Mouse (Mus musculus) hindbrain, embryonic 15.5 days (tissue): ENCODE data around the gene Cntn2. TPM values are rescaled to one million over a fixed set of nuclear protein-coding genes. Genes with fewer than 3 reads are reported as not detected.

ENCODE experiments used
- ATAC-seq: fragments of 200-750 bp; cut with Nextera tagmentation; 2 replicates; pipeline ENCODE4 v1.8.0; 2017; ENCODE audit warnings: low read depth, moderate number of reproducible peaks, moderate TSS enrichment; ENCODE audit not compliant: low FRiP score
- H3K27ac ChIP-seq: fragments of 300-500 bp; sonication (generic); replicated peaks from 2 replicates; pipeline ENCODE4 v1.5.1; 2015; ENCODE audit warnings: mild to moderate bottlenecking, inconsistent platforms
- H3K27me3 ChIP-seq: fragments of 300-500 bp; sonication (generic); 2 replicates; pipeline ENCODE4 v1.6.1; 2015; ENCODE audit warnings: control low read depth, inconsistent platforms
- H3K36me3 ChIP-seq: fragments of 300-500 bp; sonication (generic); 2 replicates; pipeline ENCODE4 v1.6.1; 2015; ENCODE audit warnings: control low read depth, inconsistent platforms
- H3K4me1 ChIP-seq: fragments of 300-500 bp; sonication (generic); replicated peaks from 2 replicates; pipeline ENCODE4 v1.6.1; 2015; ENCODE audit warnings: control low read depth, inconsistent platforms
- H3K4me2 ChIP-seq: fragments of 300-500 bp; sonication (generic); 2 replicates; pipeline ENCODE4 v1.6.1; 2015; ENCODE audit warnings: moderate library complexity, mild to moderate bottlenecking, inconsistent platforms
- H3K4me3 ChIP-seq: fragments of 300-500 bp; sonication (generic); 2 replicates; pipeline ENCODE4 v1.5.1; 2015; ENCODE audit warnings: mild to moderate bottlenecking, inconsistent platforms
- H3K9ac ChIP-seq: fragments of 300-500 bp; sonication (generic); 2 replicates; pipeline ENCODE4 v1.6.1; 2015; ENCODE audit warnings: inconsistent platforms
- H3K9me3 ChIP-seq: fragments of 300-500 bp; sonication (generic); 2 replicates; pipeline ENCODE4 v1.6.1; 2016; ENCODE audit warnings: control low read depth, inconsistent platforms
- WGBS: fragments of 180-500 bp; shearing (Covaris S2); methylation state at CpG from one replicate; pipeline ENCODE4 v1.1.7; 2015; 5-methylcytosine and 5-hydroxymethylcytosine counted together
- polyA plus RNA-seq: library from polyadenylated mRNA; unstranded; fragments of >200 nt; fragmentation: Nextera tagmentation; extraction: Ambion mirVana; gene quantifications from 2 replicates; pipeline ENCODE4 v1.2.1, GENCODE M21; 2015

Gene Cntn2
- polyA plus RNA-seq = 28.2 and 47.0 TPM in 2 replicates

DNA sequence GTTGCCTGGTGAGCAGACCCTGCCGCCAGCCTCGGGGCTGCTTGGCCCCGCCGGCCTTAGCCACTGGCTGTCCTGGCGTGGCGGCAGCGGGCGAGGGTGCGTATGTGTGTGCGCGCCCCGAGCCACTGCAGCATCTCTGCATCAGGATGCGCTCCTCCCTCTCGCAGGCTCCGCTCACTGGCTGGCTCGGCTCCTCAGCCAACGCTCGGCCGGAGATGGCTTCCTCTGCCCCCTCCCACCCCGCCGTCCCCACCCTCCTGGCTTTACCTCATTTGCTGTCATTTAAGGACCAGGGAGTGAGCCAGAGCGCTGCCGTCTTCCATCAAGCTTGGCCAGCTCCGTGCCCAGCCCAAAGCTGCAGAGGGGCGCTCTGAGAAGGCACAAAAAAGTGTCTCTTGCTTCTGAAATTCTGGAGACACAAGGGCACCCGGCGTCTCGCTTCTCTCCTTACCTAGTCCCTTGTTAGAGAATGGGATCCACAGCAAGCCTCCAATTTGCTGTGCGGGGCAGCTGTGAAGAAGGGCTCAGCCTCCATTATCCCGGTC is at the start of gene Cntn2:
Gene Cntn2 (minus strand): TSS at position 495 of the 545 bp plus-strand sequence.
- Histone ChIP-seq H3K9ac (peak within 1 kb of the TSS; percentile 61), H3K4me2 (peak within 1 kb of the TSS; percentile 77), H3K27ac (peak within 1 kb of the TSS; percentile 86), H3K27me3 (no peaks in the 10 kb centered on the region), H3K4me1 (peaks cover 41% of the 10 kb centered on the region), H3K9me3 (no peaks in the 10 kb centered on the region), H3K4me3 (peak within 1 kb of the TSS; percentile 51), H3K36me3 (no peaks in the 10 kb centered on the region)
- WGBS = under 1% methylated on average over 30 of the region's 30 CpGs
- peak; percentile 91 for ATAC-seq

DNA sequence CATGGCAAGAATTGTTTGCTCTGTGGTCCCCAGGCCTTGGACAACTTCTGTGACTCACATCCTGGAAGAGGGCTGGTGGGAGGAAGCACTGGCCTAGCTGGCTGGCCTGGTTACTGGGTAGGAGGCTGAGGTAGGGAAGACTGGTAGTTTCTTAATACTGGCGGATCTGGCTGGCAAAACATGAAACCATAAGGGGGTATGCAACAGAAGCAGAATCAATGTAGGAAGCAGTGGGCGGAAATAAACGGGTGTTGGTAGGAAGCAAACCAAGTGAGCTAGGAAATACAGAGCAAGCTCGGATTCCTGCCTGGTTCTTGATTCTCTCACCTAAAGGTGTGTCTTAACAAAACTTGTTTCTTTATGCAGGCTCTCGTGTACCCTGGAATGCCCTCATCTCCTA is 49.1 kb upstream of the Cntn2 start:
- H3K4me2 ChIP-seq = no peak overlapping the region
- WGBS = 87% methylated on average over 5 of the region's 5 CpGs
- peaks cover 10% of the 10 kb centered on the region for H3K36me3 ChIP-seq
- ATAC-seq = no peak
- no peak overlapping the region for H3K4me3 ChIP-seq
- no peak overlapping the region for H3K9ac ChIP-seq
- no peaks in the 10 kb centered on the region for H3K9me3 ChIP-seq
- no peak overlapping the region for H3K27ac ChIP-seq
- no peaks in the 10 kb centered on the region for H3K27me3 ChIP-seq
- peaks cover 5% of the 10 kb centered on the region for H3K4me1 ChIP-seq

DNA sequence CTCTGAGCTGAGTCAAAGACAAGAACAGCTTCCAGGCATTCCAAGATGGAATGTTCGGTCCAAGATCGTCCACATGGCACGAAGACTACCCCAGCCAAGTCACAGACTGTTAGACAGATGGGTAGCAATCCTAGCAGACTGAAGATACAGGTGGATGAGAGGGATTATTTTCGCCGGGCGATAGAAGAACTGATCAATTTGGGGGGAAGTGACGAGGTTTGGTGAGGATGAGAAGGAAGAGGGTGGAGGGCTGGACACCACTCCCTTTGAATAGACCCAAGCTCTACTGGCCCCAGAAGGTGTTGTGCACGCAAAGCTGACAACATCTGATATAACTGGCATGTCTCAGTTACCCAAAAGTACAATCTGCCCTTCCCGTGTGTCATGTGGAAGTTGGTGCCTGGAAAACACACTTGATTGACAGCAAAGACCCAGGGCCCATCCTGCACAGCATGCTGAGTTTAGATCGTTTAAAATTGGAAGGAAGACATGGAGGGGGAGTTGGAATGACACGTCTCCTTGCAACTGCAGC is 48.4 kb upstream of the Cntn2 start:
- Histone ChIP-seq H3K27me3 (no peaks in the 10 kb centered on the region), H3K9ac (no peak overlapping the region), H3K4me2 (no peak overlapping the region), H3K4me1 (peaks cover 9% of the 10 kb centered on the region), H3K9me3 (no peaks in the 10 kb centered on the region), H3K27ac (no peak overlapping the region), H3K36me3 (peaks cover 5% of the 10 kb centered on the region; the same call in 1 of the 2 replicates), H3K4me3 (no peak overlapping the region)
- 82% methylated on average over 11 of the region's 11 CpGs for WGBS
- no peak for ATAC-seq

DNA sequence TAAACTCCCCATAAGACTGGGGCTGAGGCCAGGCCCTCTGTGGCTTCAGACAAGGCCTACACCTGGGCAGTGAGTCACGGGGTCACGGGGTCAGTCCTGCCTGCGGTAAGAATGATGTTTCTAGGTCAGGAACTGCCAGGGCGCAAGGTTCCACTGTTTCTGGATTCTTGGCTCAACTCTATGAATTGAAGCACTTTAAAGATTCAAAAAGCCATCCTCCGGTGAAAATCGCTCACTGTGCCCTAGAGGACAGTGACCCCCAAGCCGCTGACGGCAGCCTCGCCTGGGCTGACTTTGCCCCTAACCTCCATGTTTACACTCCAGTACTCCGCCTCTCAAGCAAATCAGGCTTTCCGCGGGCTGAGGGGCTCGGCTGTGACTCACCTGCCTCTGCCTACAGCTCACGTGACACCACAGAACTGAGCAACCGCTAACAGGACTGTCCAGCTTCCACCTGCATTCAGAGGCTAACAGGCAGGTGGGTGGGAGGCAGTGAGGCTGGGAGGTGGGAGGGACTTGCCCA is 43.7 kb upstream of the Cntn2 start:
- WGBS = 57% methylated on average over 15 of the region's 15 CpGs
- H3K27me3 ChIP-seq = no peaks in the 10 kb centered on the region
- no peaks in the 10 kb centered on the region for H3K9me3 ChIP-seq
- ATAC-seq = no peak
- H3K36me3 ChIP-seq = 0 out of 2 replicates have a peak, but pooled peaks cover 5% of the 10 kb centered on the region
- H3K27ac ChIP-seq = no peak overlapping the region
- H3K4me2 ChIP-seq = no peak overlapping the region
- H3K4me1 ChIP-seq = peaks cover 30% of the 10 kb centered on the region
- no peak overlapping the region for H3K4me3 ChIP-seq
- H3K9ac ChIP-seq = no peak overlapping the region

DNA sequence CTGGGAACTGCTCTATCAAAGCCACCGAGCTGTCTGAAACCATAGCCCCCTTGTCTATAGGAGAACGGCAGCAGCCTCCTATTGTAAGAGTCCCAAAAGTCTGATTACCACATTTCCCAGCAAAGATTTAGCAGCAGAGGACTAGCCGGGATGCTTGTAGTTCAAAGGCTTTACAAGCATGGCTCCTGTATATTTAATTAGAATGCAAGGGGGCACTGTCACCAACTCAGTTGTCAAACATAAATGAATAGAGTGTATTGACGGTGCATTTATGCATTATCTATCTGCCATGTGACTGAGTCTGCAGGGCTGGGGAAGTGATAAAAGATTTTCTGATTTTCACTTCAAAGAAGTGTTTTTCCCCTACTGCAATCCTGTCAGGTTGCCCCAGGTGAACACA is 42.3 kb upstream of the Cntn2 start:
- 17% methylated on average over 4 of the region's 4 CpGs for WGBS
- Histone ChIP-seq H3K27me3 (no peaks in the 10 kb centered on the region), H3K4me2 (no peak overlapping the region), H3K36me3 (0 out of 2 replicates have a peak, but pooled peaks cover 6% of the 10 kb centered on the region), H3K4me3 (no peak overlapping the region), H3K9me3 (no peaks in the 10 kb centered on the region), H3K27ac (no peak overlapping the region), H3K9ac (no peak overlapping the region), H3K4me1 (peaks cover 37% of the 10 kb centered on the region)
- no peak for ATAC-seq

DNA sequence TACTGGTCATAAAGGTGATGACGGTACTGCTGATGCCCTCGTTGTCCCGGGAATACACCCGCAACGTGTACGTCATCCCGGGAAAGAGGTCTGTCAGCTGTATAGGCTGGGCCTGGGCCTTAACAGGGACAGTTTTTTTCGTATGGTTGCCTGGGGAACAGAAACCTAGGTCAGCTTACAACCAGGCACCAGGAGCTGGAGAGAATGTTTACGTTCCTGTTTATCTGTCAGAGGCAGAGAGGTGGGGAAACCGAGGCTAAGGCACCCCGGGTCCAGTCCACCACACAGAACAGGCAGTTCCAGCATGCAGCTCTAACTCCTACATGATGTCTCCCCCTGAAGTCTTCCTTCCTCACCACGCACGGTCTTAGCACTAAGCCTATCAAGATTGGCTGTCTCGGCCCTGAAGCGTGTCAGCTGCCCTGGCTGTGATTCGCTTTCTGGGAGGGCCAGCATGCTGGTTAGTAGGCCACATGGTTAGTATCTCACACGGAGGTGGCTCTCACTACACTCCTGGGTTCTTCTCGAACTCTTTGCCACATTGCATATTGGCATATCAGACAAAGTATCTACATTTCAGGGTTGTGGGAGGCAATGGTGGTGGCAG is 40.0 kb upstream of the Cntn2 start:
- no peaks in the 10 kb centered on the region for H3K27me3 ChIP-seq
- H3K4me2 ChIP-seq = no peak overlapping the region
- no peak for ATAC-seq
- H3K4me1 ChIP-seq = peaks cover 37% of the 10 kb centered on the region
- H3K9ac ChIP-seq = no peak overlapping the region
- WGBS = 80% methylated on average over 18 of the region's 18 CpGs
- H3K36me3 ChIP-seq = 0 out of 2 replicates have a peak, but pooled peaks cover 7% of the 10 kb centered on the region
- H3K9me3 ChIP-seq = no peaks in the 10 kb centered on the region
- no peak overlapping the region for H3K4me3 ChIP-seq
- H3K27ac ChIP-seq = peak overlapping the region; percentile 76

DNA sequence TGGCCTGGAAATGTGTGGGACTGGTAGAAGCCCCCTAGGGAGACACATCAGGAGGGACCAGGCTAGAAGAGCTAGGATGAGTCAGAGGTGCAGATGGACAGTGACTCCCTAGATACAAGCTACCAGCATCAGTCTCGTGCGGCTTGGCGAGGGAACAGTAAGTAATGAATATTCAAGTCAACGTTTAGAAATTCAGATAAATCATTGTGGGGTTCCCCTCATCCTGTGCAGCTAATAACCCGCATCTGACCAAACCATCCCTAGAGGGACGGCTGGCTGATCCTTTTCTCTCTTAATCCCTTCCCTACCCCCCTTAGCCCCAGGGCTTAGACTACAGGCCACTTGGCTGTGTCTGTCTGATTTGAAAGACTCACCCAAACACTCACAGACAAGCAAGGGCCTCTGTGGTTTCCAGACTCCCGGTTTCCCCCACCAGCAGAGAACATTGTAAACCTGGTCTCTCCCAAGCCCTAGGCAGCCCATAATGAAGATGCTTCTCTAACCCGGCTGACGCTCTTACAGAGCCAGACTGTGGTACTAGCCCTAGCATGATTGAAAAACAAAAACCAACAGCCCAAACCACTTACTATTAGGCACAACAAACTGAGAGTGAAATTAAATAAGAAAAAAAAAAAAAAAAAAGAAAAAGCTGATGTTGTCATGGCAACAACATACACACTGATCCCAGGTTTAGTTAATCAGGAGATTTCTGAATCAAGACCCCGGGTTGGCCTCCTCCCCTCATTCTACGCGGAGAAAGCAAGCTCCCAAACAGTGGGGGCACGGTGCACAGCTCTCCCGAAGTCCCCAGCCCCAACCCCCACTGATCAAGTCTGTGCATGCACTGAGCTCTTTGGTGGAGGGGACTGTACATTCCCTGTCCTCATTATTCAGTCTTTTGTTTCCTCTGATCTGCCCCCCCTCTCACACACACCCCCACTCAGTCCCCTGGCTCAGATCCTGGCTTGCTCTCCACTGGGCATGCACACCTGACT is 39.1 kb upstream of the Cntn2 start:
- WGBS = 15% methylated on average over 14 of the region's 14 CpGs
- Histone ChIP-seq H3K4me1 (peaks cover 37% of the 10 kb centered on the region), H3K4me2 (no peak overlapping the region), H3K9ac (0 out of 2 replicates have a peak overlapping the region, but pooled peaks have one; percentile 5), H3K27ac (peak overlapping the region; percentile 76), H3K36me3 (0 out of 2 replicates have a peak, but pooled peaks cover 2% of the 10 kb centered on the region), H3K4me3 (no peak overlapping the region), H3K27me3 (no peaks in the 10 kb centered on the region), H3K9me3 (no peaks in the 10 kb centered on the region)
- peak; percentile 54 for ATAC-seq

DNA sequence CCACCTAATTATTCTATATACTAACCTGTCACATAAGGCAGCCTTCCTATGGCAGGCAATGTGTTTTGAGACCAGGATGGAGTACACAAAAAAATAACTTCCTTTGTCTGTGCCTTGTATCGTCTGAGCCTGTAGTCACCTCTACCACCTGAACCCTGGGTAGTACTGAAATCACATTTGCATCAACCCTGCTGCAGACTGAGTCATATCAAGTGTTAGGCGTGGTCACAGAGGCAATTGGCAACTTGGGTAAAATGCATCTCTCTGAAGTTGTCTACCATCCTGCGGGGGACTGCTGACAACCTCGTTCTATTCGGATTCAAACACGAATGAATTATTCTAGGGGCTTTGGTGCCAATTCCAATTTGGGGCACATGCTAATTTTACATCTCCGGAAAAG is 37.0 kb upstream of the Cntn2 start:
- WGBS = 87% methylated on average over 7 of the region's 7 CpGs
- no peak overlapping the region for H3K4me3 ChIP-seq
- 0 out of 2 replicates have a peak, but pooled peaks cover 2% of the 10 kb centered on the region for H3K36me3 ChIP-seq
- H3K27ac ChIP-seq = no peak overlapping the region
- no peak overlapping the region for H3K4me2 ChIP-seq
- H3K9me3 ChIP-seq = no peaks in the 10 kb centered on the region
- ATAC-seq = no peak
- H3K4me1 ChIP-seq = peaks cover 24% of the 10 kb centered on the region
- H3K27me3 ChIP-seq = no peaks in the 10 kb centered on the region
- no peak overlapping the region for H3K9ac ChIP-seq

DNA sequence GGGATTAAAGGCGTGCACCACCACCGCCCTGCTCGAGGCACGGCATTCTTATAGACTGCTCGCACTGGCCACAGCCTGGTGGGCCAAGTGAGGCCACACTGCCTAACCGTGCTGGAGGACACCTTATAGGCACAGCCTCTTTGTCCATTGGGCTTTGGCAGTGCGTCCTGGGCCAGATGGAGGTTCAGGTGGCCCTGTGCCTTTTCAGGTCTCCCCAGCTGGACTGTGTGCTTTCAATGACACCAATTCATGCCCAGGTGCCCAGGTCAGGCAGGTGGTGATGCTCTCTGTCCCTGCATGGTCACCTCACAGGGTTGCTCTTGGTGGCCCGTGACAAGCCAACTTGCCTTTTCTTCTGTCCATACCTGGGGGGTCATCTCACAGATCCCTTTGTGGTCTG is 33.8 kb upstream of the Cntn2 start:
- no peaks in the 10 kb centered on the region for H3K27me3 ChIP-seq
- WGBS = 92% methylated on average over 8 of the region's 8 CpGs
- no peak for ATAC-seq
- no peak overlapping the region for H3K27ac ChIP-seq
- no peak overlapping the region for H3K4me2 ChIP-seq
- peaks cover 8% of the 10 kb centered on the region for H3K4me1 ChIP-seq
- H3K9ac ChIP-seq = no peak overlapping the region
- H3K36me3 ChIP-seq = peaks cover 9% of the 10 kb centered on the region; the same call in 1 of the 2 replicates
- no peaks in the 10 kb centered on the region for H3K9me3 ChIP-seq
- H3K4me3 ChIP-seq = no peak overlapping the region

DNA sequence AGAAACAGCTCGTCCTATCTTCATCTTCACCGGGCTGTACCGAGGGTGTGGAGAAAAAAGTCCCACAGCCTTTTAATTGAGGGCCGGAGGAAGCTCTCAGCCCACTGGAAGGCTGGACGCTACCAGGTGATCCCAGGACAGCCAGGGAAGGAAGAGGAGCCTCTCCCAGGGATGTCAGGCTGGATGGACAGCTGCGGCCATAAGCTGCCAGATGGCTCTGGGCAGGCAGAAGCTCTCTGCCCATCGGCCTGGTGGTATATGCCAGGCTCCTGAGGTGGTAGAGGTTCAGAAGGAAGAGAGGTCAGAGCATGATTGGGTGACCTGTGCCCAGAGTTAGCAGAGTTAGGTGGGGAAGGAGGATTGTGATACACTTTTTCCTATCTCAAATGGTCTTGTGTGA is 29.8 kb upstream of the Cntn2 start:
- 87% methylated on average over 7 of the region's 7 CpGs for WGBS

DNA sequence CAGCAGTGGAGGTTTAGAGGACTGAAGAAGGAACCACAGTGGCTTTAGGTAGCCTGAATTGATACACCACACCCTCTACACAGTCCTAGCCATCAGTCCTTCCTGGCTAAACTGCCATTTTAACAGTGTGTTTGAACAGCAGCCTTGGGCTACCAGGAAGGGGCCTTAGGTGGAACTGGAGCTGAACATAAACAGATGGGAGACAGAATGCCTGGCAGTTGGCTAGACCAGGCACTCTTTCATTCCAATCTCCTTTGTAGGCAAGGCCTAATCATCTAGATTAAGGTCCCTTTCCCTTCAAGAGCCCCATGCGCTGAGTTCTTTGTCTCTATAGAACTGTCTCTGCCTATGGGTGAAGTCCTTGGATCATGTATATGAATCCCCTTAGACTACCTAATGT is 28.6 kb upstream of the Cntn2 start:
- Histone ChIP-seq H3K36me3 (peaks cover 7% of the 10 kb centered on the region; the same call in 1 of the 2 replicates), H3K27me3 (no peaks in the 10 kb centered on the region), H3K4me3 (no peak overlapping the region), H3K9me3 (no peaks in the 10 kb centered on the region), H3K4me2 (no peak overlapping the region), H3K9ac (no peak overlapping the region), H3K27ac (no peak overlapping the region), H3K4me1 (peaks cover 17% of the 10 kb centered on the region)
- ATAC-seq = no peak
- WGBS = 92% methylated on average over 1 of the region's 1 CpGs

More for the DNA sequence above, 29.8 kb upstream of the Cntn2 start:
- H3K4me2 ChIP-seq = no peak overlapping the region
- H3K9me3 ChIP-seq = no peaks in the 10 kb centered on the region
- peaks cover 17% of the 10 kb centered on the region for H3K4me1 ChIP-seq
- no peaks in the 10 kb centered on the region for H3K27me3 ChIP-seq
- ATAC-seq = no peak
- no peak overlapping the region for H3K27ac ChIP-seq
- H3K36me3 ChIP-seq = peaks cover 7% of the 10 kb centered on the region; the same call in 1 of the 2 replicates
- H3K9ac ChIP-seq = no peak overlapping the region
- no peak overlapping the region for H3K4me3 ChIP-seq
